Mouse (Mus musculus): ENCODE measurements at regions not wholly inside any gene's neighbourhood (a gene's known extent, or its start where the extent isn't known, plus 50 kb on each side); places are given as distances from the start of the nearest gene placed in this dataset.

GRCm38 (mm10) chr4:31462456-31462855 lies 501.4 kb upstream of the Map3k7 start:
- H3K4me3 ChIP-seq (ENCODE audit: control insufficient read depth in 1 of 2, insufficient read depth in 1 of 2, low read depth in 2 of 2, low read length in 2 of 2) = no peak overlapping the region
- no peak overlapping the region for H3K9ac ChIP-seq (ENCODE audit: control insufficient read depth, low read depth, low read length, poor library complexity, severe bottlenecking)
- no peaks in the 10 kb centered on the region for H3K36me3 ChIP-seq (ENCODE audit: control insufficient read depth in 1 of 2, insufficient read depth in 2 of 2, low read length in 2 of 2)
- H3K79me2 ChIP-seq (ENCODE audit: control insufficient read depth, insufficient read depth, low read length, poor library complexity) = no peaks in the 10 kb centered on the region
- H3K9me3 ChIP-seq (replicated peaks; ENCODE audit: insufficient read depth, low read length) = no peaks in the 10 kb centered on the region
- H3K4me1 ChIP-seq (ENCODE audit: control insufficient read depth in 1 of 2, insufficient read depth in 2 of 2, low read length in 2 of 2) = no peaks in the 10 kb centered on the region
- no peak for TF ChIP-seq TBP (IDR thresholded peaks at IDR 0.05; ENCODE audit: low read depth, low read length)
- TF ChIP-seq MXI1 (IDR thresholded peaks at IDR 0.05; ENCODE audit: low read depth, low read length) = no peak
- TF ChIP-seq RCOR1 (IDR thresholded peaks at IDR 0.05; ENCODE audit: low read depth, low read length) = no peak
- TF ChIP-seq KAT2A (conservative IDR thresholded peaks at IDR 0.05; ENCODE audit: low read depth, low read length) = no peak
- no peak for TF ChIP-seq SIN3A (IDR thresholded peaks at IDR 0.05; ENCODE audit: low read length)
- no peaks in the 10 kb centered on the region for H3K27me3 ChIP-seq (ENCODE audit: control insufficient read depth in 1 of 2, insufficient read depth in 2 of 2, low read length in 2 of 2)
- no peak overlapping the region for H3K27ac ChIP-seq (ENCODE audit: control insufficient read depth, low read depth, low read length)
- DNase-seq (ENCODE audit: low read depth, low spot score) = no peak

DNA sequence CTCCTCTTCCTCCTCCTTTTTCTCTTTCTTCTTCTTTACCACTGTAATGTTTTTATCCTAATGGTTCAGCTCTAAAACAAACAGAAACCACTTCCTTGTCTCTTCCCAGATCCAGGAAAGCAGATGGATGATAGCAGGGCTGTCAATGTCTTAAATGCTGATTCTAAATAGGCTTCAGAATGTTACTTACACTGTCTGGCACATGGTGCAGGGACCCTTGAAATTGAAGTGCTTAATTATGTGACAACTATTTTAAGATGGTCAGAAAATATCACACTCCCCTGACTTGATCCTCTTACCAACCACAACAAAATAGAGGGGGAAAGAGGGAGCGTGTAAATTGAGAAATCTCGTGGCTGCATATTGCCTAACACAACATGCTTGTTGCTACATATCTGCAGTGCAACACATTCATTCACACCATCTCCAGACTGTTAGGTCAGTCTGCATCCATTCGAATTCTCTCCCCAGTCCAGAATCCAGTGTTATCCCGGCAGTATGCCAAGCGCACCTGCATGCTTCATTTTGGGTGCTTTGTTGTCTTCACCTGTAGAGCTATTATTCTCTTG lies 500.7 kb upstream of the Map3k7 start:
- TF ChIP-seq NELFE (IDR thresholded peaks at IDR 0.05; ENCODE audit: low read depth, low read length) = no peak
- TF ChIP-seq ZMIZ1 (IDR thresholded peaks at IDR 0.05; ENCODE audit: low read depth, low read length) = no peak
- TF ChIP-seq MYB (IDR thresholded peaks at IDR 0.05; ENCODE audit: low read depth, low read length) = no peak
- TF ChIP-seq RAD21 (IDR thresholded peaks at IDR 0.05; ENCODE audit: low read depth, low read length) = no peak
- no peak for TF ChIP-seq CHD2 (IDR thresholded peaks at IDR 0.05; ENCODE audit: low read length)
- TF ChIP-seq POLR2A (IDR thresholded peaks at IDR 0.05; ENCODE audit: control insufficient read depth in 1 of 2, insufficient read depth in 1 of 2, low read depth in 1 of 2, low read length in 2 of 2, poor library complexity in 1 of 2) = no peak
- no peak overlapping the region for H3K27ac ChIP-seq (ENCODE audit: control insufficient read depth, low read depth, low read length)
- no peak for DNase-seq (ENCODE audit: low read depth, low spot score)
- H3K9me3 ChIP-seq (replicated peaks; ENCODE audit: insufficient read depth, low read length) = no peaks in the 10 kb centered on the region
- H3K27me3 ChIP-seq (ENCODE audit: control insufficient read depth in 1 of 2, insufficient read depth in 2 of 2, low read length in 2 of 2) = no peaks in the 10 kb centered on the region
- no peaks in the 10 kb centered on the region for H3K79me2 ChIP-seq (ENCODE audit: control insufficient read depth, insufficient read depth, low read length, poor library complexity)
- H3K36me3 ChIP-seq (ENCODE audit: control insufficient read depth in 1 of 2, insufficient read depth in 2 of 2, low read length in 2 of 2) = no peaks in the 10 kb centered on the region
- no peaks in the 10 kb centered on the region for H3K4me1 ChIP-seq (ENCODE audit: control insufficient read depth in 1 of 2, insufficient read depth in 2 of 2, low read length in 2 of 2)
- H3K4me3 ChIP-seq (ENCODE audit: control insufficient read depth in 1 of 2, insufficient read depth in 1 of 2, low read depth in 2 of 2, low read length in 2 of 2) = no peak overlapping the region
- H3K9ac ChIP-seq (ENCODE audit: control insufficient read depth, low read depth, low read length, poor library complexity, severe bottlenecking) = no peak overlapping the region

DNA sequence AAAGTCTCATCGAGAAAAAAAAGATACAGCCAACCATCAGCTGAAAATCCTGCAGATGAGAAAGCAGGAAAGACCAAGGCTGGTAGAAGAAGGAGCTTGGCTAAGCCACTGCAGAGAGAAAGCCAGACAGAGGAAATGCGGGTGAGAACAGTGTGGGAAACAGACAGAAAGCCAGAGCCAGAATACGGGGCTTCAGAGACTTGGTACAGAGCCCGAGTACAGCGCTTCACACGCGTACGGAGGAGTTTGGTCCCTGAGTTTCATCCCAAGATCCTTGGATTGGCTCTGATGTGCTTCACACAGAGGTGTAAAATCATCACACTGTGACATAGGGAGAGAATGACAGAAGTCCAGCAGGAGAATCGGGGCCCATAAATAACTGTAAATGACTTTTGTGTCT lies 495.6 kb upstream of the Map3k7 start:
- Histone ChIP-seq H3K27me3 (ENCODE audit: control insufficient read depth in 1 of 2, insufficient read depth in 2 of 2, low read length in 2 of 2) (no peaks in the 10 kb centered on the region), H3K79me2 (ENCODE audit: control insufficient read depth, insufficient read depth, low read length, poor library complexity) (no peaks in the 10 kb centered on the region), H3K9ac (ENCODE audit: control insufficient read depth, low read depth, low read length, poor library complexity, severe bottlenecking) (no peak overlapping the region), H3K36me3 (ENCODE audit: control insufficient read depth in 1 of 2, insufficient read depth in 2 of 2, low read length in 2 of 2) (no peaks in the 10 kb centered on the region), H3K4me3 (ENCODE audit: control insufficient read depth in 1 of 2, insufficient read depth in 1 of 2, low read depth in 2 of 2, low read length in 2 of 2) (no peak overlapping the region), H3K4me1 (ENCODE audit: control insufficient read depth in 1 of 2, insufficient read depth in 2 of 2, low read length in 2 of 2) (no peaks in the 10 kb centered on the region), H3K27ac (ENCODE audit: control insufficient read depth, low read depth, low read length) (no peak overlapping the region), H3K9me3 (replicated peaks; ENCODE audit: insufficient read depth, low read length) (no peaks in the 10 kb centered on the region)
- TF ChIP-seq BHLHE40 (IDR thresholded peaks at IDR 0.05; ENCODE audit: borderline replicate concordance, low read depth, low read length) = no peak
- TF ChIP-seq ZC3H11A (IDR thresholded peaks at IDR 0.05; ENCODE audit: low read depth, low read length) = no peak
- no peak for TF ChIP-seq UBTF (IDR thresholded peaks at IDR 0.05; ENCODE audit: borderline replicate concordance, insufficient read depth, low read depth, low read length)
- no peak for TF ChIP-seq KAT2A (conservative IDR thresholded peaks at IDR 0.05; ENCODE audit: low read depth, low read length)
- no peak for TF ChIP-seq TBP (IDR thresholded peaks at IDR 0.05; ENCODE audit: low read depth, low read length)
- no peak for TF ChIP-seq ZKSCAN1 (IDR thresholded peaks at IDR 0.05; ENCODE audit: low read depth, low read length)
- no peak for TF ChIP-seq TAL1 (IDR thresholded peaks at IDR 0.05; ENCODE audit: low read length)
- TF ChIP-seq MXI1 (IDR thresholded peaks at IDR 0.05; ENCODE audit: low read depth, low read length) = no peak
- no peak for DNase-seq (ENCODE audit: low read depth, low spot score)

Measured in MEL (cell line).